Mouse (Mus musculus) bone marrow, adult 2 months (tissue): ENCODE results near the gene Nhsl1. TPM values are rescaled to one million over a fixed set of nuclear protein-coding genes. Genes with fewer than 3 reads are reported as not detected.
A peak's percentile ranks its signal among the peaks of the same experiment; 100 is the strongest.

Source experiments
- H3K27ac ChIP-seq: fragments of 200-500 bp; 2 replicates; pipeline ENCODE4 v1.5.1; 2012; ENCODE audit warnings: low read depth, mild to moderate bottlenecking, control low read depth, inconsistent platforms, low read length; ENCODE audit not compliant: control insufficient read depth, poor library complexity, insufficient read depth
- H3K4me1 ChIP-seq: fragments of 200-500 bp; 2 replicates; pipeline ENCODE4 v1.6.1; 2011; ENCODE audit warnings: low read length; ENCODE audit not compliant: control insufficient read depth, insufficient read depth
- H3K4me3 ChIP-seq: fragments of 200-500 bp; replicated peaks from 2 replicates; pipeline ENCODE3; 2011; ENCODE audit warnings: mild to moderate bottlenecking, low read depth, low read length, control low read depth; ENCODE audit not compliant: control insufficient read depth
- CTCF ChIP-seq: fragments of 200-500 bp; IDR thresholded peaks from 2 replicates; pipeline ENCODE4 v1.5.1; 2011; ENCODE audit warnings: low read length, control low read depth; ENCODE audit not compliant: control insufficient read depth, insufficient read depth
- POLR2A ChIP-seq: fragments of 200-500 bp; IDR thresholded peaks from 2 replicates; pipeline ENCODE4 v1.6.1; 2011; ENCODE audit warnings: low read depth, mild to moderate bottlenecking, control low read depth, low read length, borderline replicate concordance; ENCODE audit not compliant: control insufficient read depth
- WGBS: fragments of 180-500 bp; shearing (Covaris S2); methylation state at CpG from one replicate; pipeline ENCODE4 v1.1.7; 2018; 5-methylcytosine and 5-hydroxymethylcytosine counted together
- polyA plus RNA-seq: library from polyadenylated mRNA; stranded (reverse); fragments of >200 nt; gene quantifications from 2 replicates; pipeline ENCODE4 v1.2.4, GENCODE M21; 2011; ENCODE audit warnings: low replicate concordance; ENCODE audit not compliant: missing spikeins, insufficient read depth, insufficient read length

Nhsl1 gene
- polyA plus RNA-seq, 1 experiment: 1.6 TPM

DNA sequence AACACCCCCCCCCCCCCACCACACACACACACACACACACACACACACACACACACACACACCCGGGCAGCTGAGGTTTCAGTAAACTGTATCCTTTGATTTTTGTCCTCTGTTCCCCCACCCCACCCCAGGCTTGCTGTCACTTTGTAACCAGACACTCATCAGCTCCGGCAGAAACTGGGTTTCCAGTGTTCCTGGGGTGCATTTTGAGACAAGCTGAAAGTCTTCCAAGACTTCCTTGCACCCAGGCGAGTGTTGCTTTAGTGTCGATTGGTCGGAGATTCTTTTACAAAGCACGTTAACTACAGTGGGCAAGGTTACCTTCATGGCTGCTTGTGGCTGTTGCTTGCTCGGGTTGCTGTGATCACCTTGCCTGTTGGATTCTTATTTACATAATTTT is 99.4 kb downstream of the Nhsl1 start:
- Histone ChIP-seq H3K4me3 (no peak overlapping the region), H3K27ac (no peak overlapping the region), H3K4me1 (no peaks in the 10 kb centered on the region)
- TF ChIP-seq POLR2A (no peak), CTCF (no peak)
- 78% methylated on average over 7 of the region's 7 CpGs for WGBS

DNA sequence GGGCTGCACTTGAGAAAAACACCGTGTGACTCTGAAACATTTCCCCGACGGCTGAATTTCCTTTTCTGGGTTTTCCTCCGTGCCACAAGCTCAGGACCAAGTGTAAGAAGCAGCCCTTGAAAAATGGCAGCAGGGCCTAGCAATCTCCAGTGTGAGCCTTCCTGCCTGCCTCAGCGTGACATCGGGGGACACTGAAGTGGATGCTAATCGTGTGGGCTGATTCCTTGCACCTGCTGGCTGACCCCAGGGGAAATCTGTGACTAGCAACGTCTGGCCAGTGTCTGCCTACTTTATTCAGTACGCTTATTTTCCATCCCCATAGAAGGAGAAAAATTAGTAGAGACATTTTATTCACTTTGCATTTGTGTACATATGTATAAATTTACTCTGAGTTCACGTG is 100.7 kb downstream of the Nhsl1 start:
- TF ChIP-seq POLR2A: no peak
- TF ChIP-seq CTCF: no peak
- no peak overlapping the region for H3K4me3 ChIP-seq
- H3K4me1 ChIP-seq: no peaks in the 10 kb centered on the region
- 80% methylated on average over 10 of the region's 10 CpGs for WGBS
- H3K27ac ChIP-seq: no peak overlapping the region

- TF ChIP-seq POLR2A (no peak), CTCF (no peak)
- 70% methylated on average over 6 of the region's 6 CpGs for WGBS
- Histone ChIP-seq H3K27ac (no peak overlapping the region), H3K4me1 (no peaks in the 10 kb centered on the region), H3K4me3 (no peak overlapping the region)
Observed at GRCm38 (mm10) chr10:18420259-18421000, 101.6 kb downstream of the Nhsl1 start.

DNA sequence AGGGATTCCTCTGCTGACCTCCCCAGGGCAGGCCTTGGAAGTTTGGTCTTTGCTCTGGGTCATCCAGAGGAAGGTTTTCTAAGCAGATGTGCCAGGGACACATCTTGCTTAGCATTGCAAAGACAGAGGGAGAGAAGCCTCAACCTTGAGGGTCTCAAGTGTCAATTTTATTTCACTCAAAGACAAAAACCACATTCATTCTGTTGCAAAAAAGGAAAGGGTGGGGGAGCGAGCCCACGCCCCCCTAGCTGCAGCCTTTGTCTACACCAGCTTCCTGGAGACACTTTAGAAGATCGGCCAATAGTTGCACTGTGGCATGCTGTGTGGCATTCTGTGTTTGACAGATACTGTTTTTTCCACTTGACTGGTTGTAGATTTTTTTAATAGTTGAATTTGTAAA is 104.2 kb downstream of the Nhsl1 start:
- TF ChIP-seq POLR2A (no peak), CTCF (no peak)
- WGBS: 13% methylated on average over 3 of the region's 3 CpGs
- H3K27ac ChIP-seq: no peak overlapping the region

DNA sequence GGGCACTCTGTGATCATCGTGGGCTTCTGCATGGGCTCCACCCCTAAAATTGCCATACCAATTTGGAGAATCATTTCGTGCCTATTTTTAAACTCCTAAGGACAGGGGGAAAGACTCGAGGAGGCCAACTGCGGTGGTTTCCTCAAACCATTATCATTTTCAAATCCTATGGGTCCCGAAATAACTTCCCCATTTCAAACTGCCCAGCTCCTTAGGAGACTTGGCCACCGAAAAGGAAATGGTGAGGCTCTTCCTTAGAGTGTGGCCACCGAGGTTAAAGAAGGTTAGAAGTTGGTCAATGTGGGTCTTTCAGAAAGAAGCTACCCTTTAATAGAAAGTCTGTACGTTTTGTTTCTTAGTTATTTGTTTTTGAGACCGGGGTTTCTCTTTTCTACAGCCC is 104.8 kb downstream of the Nhsl1 start:
- TF ChIP-seq POLR2A (no peak), CTCF (no peak)
- 3% methylated on average over 9 of the region's 9 CpGs for WGBS
- H3K4me1 ChIP-seq: no peaks in the 10 kb centered on the region
- H3K27ac ChIP-seq: no peak overlapping the region
- no peak overlapping the region for H3K4me3 ChIP-seq

More for the DNA sequence above, 104.2 kb downstream of the Nhsl1 start:
- no peaks in the 10 kb centered on the region for H3K4me1 ChIP-seq
- no peak overlapping the region for H3K4me3 ChIP-seq

DNA sequence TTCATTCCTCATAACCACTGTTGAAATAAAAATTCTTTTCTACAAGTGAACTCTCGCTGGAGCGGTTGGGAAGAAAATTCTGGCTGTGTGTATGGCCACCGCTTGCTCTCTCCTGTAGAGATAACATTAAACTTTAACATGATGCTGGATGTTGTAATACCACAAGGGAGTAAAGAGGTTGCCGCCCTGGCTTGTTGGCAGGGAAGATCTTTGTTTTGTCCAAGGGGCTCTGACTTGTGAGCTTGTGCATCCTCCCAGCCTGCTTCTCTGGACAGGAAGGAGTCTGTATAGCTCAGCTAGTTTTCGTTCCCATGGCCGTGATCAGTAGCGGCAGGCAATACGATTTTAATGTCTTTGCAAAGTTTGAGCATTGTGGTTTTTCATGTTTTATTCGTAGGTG is 109.1 kb downstream of the Nhsl1 start:
- H3K4me3 ChIP-seq: no peak overlapping the region
- TF ChIP-seq CTCF (no peak), POLR2A (no peak)
- 90% methylated on average over 9 of the region's 9 CpGs for WGBS

GRCm38 (mm10) chr10:18429533-18429932 is 110.7 kb downstream of the Nhsl1 start:
- H3K4me3 ChIP-seq: no peak overlapping the region
- 89% methylated on average over 3 of the region's 3 CpGs for WGBS
- TF ChIP-seq POLR2A (no peak), CTCF (peak; percentile 6; the same call in 1 of the 2 replicates)
- H3K27ac ChIP-seq: no peak overlapping the region
- no peaks in the 10 kb centered on the region for H3K4me1 ChIP-seq

More for the DNA sequence above, 109.1 kb downstream of the Nhsl1 start:
- Histone ChIP-seq H3K4me1 (no peaks in the 10 kb centered on the region), H3K27ac (no peak overlapping the region)

DNA sequence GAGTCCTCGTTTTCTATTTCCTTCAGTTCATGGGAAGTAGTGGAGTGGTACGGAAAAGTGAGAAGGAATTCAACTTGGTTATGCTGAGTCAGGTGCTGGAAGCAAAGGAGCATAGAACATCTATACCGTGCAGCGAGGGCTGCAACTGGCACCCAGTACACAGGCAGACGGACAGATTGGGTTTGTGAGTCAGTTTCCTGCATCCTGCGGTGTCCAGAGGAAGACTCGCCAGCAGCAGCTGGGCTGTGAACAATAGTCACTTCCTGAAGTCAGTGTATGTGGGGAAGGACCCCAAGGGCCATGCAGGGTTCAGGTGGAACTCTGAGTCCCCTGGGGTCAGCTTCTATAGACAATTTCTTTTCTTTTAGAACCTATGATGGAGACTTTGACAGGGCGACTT is 111.4 kb downstream of the Nhsl1 start:
- Histone ChIP-seq H3K4me1 (no peaks in the 10 kb centered on the region), H3K4me3 (no peak overlapping the region), H3K27ac (no peak overlapping the region)
- no peak for TF ChIP-seq POLR2A
- no peak for TF ChIP-seq CTCF
- WGBS: 8% methylated on average over 8 of the region's 8 CpGs

- H3K4me3 ChIP-seq: no peak overlapping the region
- no peak for TF ChIP-seq POLR2A
- TF ChIP-seq CTCF: no peak
- no peak overlapping the region for H3K27ac ChIP-seq
- 2% methylated on average over 18 of the region's 18 CpGs for WGBS
- no peaks in the 10 kb centered on the region for H3K4me1 ChIP-seq
Observed at GRCm38 (mm10) chr10:18430973-18431372, 112.2 kb downstream of the Nhsl1 start.
